Mouse (Mus musculus): ENCODE data around the gene Lgals9. TPM values are rescaled to one million over a fixed set of nuclear protein-coding genes. Genes with fewer than 3 reads are reported as not detected.

Gene Lgals9
- polyA plus RNA-seq (2015; fragmentation: Nextera tagmentation; extraction: Ambion mirVana), result 71.1 and 73.1 TPM in 2 replicates

- peak within 1 kb of the TSS; percentile 38 for H3K27ac ChIP-seq
- H3K36me3 ChIP-seq, result no peaks in the 10 kb centered on the region
- H3K9ac ChIP-seq, result no peak within 1 kb of the TSS
- peaks cover 10% of the 10 kb centered on the region; the same call in 1 of the 2 replicates for H3K4me1 ChIP-seq (replicated peaks)
- H3K9me3 ChIP-seq, result no peaks in the 10 kb centered on the region
- 37% methylated on average over 10 of the region's 10 CpGs for WGBS
- no peaks in the 10 kb centered on the region for H3K27me3 ChIP-seq (replicated peaks)
- peak; percentile 66 for ATAC-seq
- peak within 1 kb of the TSS; percentile 24 for H3K4me3 ChIP-seq (replicated peaks)
- H3K4me2 ChIP-seq (replicated peaks), result peak within 1 kb of the TSS; percentile 38
These were observed at the start of gene Lgals9 for GRCm38 (mm10) chr11:78984483-78985177. Gene Lgals9, minus strand, starts transcription at chr11:78984946.

- Histone ChIP-seq H3K9me3 (no peaks in the 10 kb centered on the region), H3K27ac (no peak overlapping the region), H3K4me2 (replicated peaks) (no peak overlapping the region), H3K4me1 (replicated peaks) (peaks cover 10% of the 10 kb centered on the region), H3K9ac (no peak overlapping the region), H3K4me3 (replicated peaks) (no peak overlapping the region), H3K36me3 (0 out of 2 replicates have a peak, but pooled peaks cover 4% of the 10 kb centered on the region), H3K27me3 (replicated peaks) (no peaks in the 10 kb centered on the region)
- WGBS, result 89% methylated on average over 11 of the region's 11 CpGs
- no peak for ATAC-seq
These were observed 48.9 kb upstream of the Lgals9 start for GRCm38 (mm10) chr11:79033636-79034035.

- H3K4me2 ChIP-seq (replicated peaks), result no peak overlapping the region
- no peaks in the 10 kb centered on the region for H3K27me3 ChIP-seq (replicated peaks)
- no peaks in the 10 kb centered on the region for H3K9me3 ChIP-seq
- no peak overlapping the region for H3K27ac ChIP-seq
- ATAC-seq, result no peak
- no peak overlapping the region for H3K9ac ChIP-seq
- H3K4me1 ChIP-seq (replicated peaks), result peaks cover 10% of the 10 kb centered on the region
- 79% methylated on average over 12 of the region's 12 CpGs for WGBS
- H3K36me3 ChIP-seq, result 0 out of 2 replicates have a peak, but pooled peaks cover 4% of the 10 kb centered on the region
- no peak overlapping the region for H3K4me3 ChIP-seq (replicated peaks)
These were observed 48.3 kb upstream of the Lgals9 start for GRCm38 (mm10) chr11:79033021-79033420.

GRCm38 (mm10) chr11:79031452-79031746 lies 46.7 kb upstream of the Lgals9 start:
- H3K9me3 ChIP-seq, result no peaks in the 10 kb centered on the region
- no peak for ATAC-seq
- H3K4me2 ChIP-seq (replicated peaks), result no peak overlapping the region
- H3K27ac ChIP-seq, result no peak overlapping the region
- H3K9ac ChIP-seq, result no peak overlapping the region
- 61% methylated on average over 5 of the region's 5 CpGs for WGBS
- peaks cover 10% of the 10 kb centered on the region for H3K4me1 ChIP-seq (replicated peaks)
- no peak overlapping the region for H3K4me3 ChIP-seq (replicated peaks)
- H3K27me3 ChIP-seq (replicated peaks), result no peaks in the 10 kb centered on the region
- H3K36me3 ChIP-seq, result peaks cover 12% of the 10 kb centered on the region

- Histone ChIP-seq H3K4me1 (replicated peaks) (peaks cover 10% of the 10 kb centered on the region), H3K4me2 (replicated peaks) (no peak overlapping the region), H3K4me3 (replicated peaks) (no peak overlapping the region), H3K27me3 (replicated peaks) (no peaks in the 10 kb centered on the region), H3K9ac (no peak overlapping the region), H3K36me3 (peaks cover 12% of the 10 kb centered on the region), H3K9me3 (no peaks in the 10 kb centered on the region), H3K27ac (0 out of 2 replicates have a peak overlapping the region, but pooled peaks have one; percentile 22)
- WGBS, result 41% methylated on average over 19 of the region's 19 CpGs
- ATAC-seq, result peak; percentile 61
These were observed 46.1 kb upstream of the Lgals9 start for GRCm38 (mm10) chr11:79030570-79031451.

GRCm38 (mm10) chr11:79023751-79024150 lies 39.0 kb upstream of the Lgals9 start:
- ATAC-seq, result no peak
- no peak overlapping the region for H3K9ac ChIP-seq
- peak overlapping the region; percentile 77 for H3K27ac ChIP-seq
- H3K4me2 ChIP-seq (replicated peaks), result peak overlapping the region; percentile 31
- H3K4me3 ChIP-seq (replicated peaks), result no peak overlapping the region
- 73% methylated on average over 6 of the region's 6 CpGs for WGBS
- peaks cover 14% of the 10 kb centered on the region; the same call in 1 of the 2 replicates for H3K4me1 ChIP-seq (replicated peaks)
- H3K36me3 ChIP-seq, result peaks cover 33% of the 10 kb centered on the region
- no peaks in the 10 kb centered on the region for H3K27me3 ChIP-seq (replicated peaks)
- no peaks in the 10 kb centered on the region for H3K9me3 ChIP-seq

- peak overlapping the region; percentile 31 for H3K4me2 ChIP-seq (replicated peaks)
- no peak overlapping the region for H3K9ac ChIP-seq
- ATAC-seq, result peak; percentile 49
- no peaks in the 10 kb centered on the region for H3K9me3 ChIP-seq
- no peak overlapping the region for H3K4me3 ChIP-seq (replicated peaks)
- peaks cover 14% of the 10 kb centered on the region; the same call in 1 of the 2 replicates for H3K4me1 ChIP-seq (replicated peaks)
- 32% methylated on average over 7 of the region's 7 CpGs for WGBS
- H3K27ac ChIP-seq, result peak overlapping the region; percentile 77
- peaks cover 37% of the 10 kb centered on the region for H3K36me3 ChIP-seq
- H3K27me3 ChIP-seq (replicated peaks), result no peaks in the 10 kb centered on the region
These were observed 38.6 kb upstream of the Lgals9 start for GRCm38 (mm10) chr11:79023342-79023741.

GRCm38 (mm10) chr11:79022836-79023235 lies 38.1 kb upstream of the Lgals9 start:
- Histone ChIP-seq H3K27me3 (replicated peaks) (no peaks in the 10 kb centered on the region), H3K9ac (no peak overlapping the region), H3K9me3 (no peaks in the 10 kb centered on the region), H3K4me2 (replicated peaks) (peak overlapping the region; percentile 31; the same call in 1 of the 2 replicates), H3K4me3 (replicated peaks) (no peak overlapping the region), H3K4me1 (replicated peaks) (peaks cover 14% of the 10 kb centered on the region; the same call in 1 of the 2 replicates), H3K27ac (peak overlapping the region; percentile 77), H3K36me3 (peaks cover 41% of the 10 kb centered on the region)
- 50% methylated on average over 4 of the region's 4 CpGs for WGBS
- no peak for ATAC-seq

GRCm38 (mm10) chr11:79020535-79021045 lies 35.8 kb upstream of the Lgals9 start:
- no peak overlapping the region for H3K4me2 ChIP-seq (replicated peaks)
- H3K9me3 ChIP-seq, result no peaks in the 10 kb centered on the region
- H3K4me1 ChIP-seq (replicated peaks), result peaks cover 21% of the 10 kb centered on the region; the same call in 1 of the 2 replicates
- WGBS, result 80% methylated on average over 21 of the region's 21 CpGs
- peaks cover 35% of the 10 kb centered on the region for H3K36me3 ChIP-seq
- H3K27ac ChIP-seq, result no peak overlapping the region
- no peaks in the 10 kb centered on the region for H3K27me3 ChIP-seq (replicated peaks)
- H3K9ac ChIP-seq, result no peak overlapping the region
- no peak overlapping the region for H3K4me3 ChIP-seq (replicated peaks)
- ATAC-seq, result no peak

GRCm38 (mm10) chr11:79019839-79020534 lies 35.2 kb upstream of the Lgals9 start:
- Histone ChIP-seq H3K4me1 (replicated peaks) (peaks cover 24% of the 10 kb centered on the region), H3K36me3 (peaks cover 36% of the 10 kb centered on the region)

GRCm38 (mm10) chr11:79018954-79019704 lies 34.4 kb upstream of the Lgals9 start:
- H3K4me1 ChIP-seq (replicated peaks), result peaks cover 33% of the 10 kb centered on the region
- peaks cover 36% of the 10 kb centered on the region for H3K36me3 ChIP-seq
- H3K27ac ChIP-seq, result no peak overlapping the region
- ATAC-seq, result peak; percentile 39; the same call in 1 of the 2 replicates
- H3K4me3 ChIP-seq (replicated peaks), result no peak overlapping the region
- 57% methylated on average over 11 of the region's 11 CpGs for WGBS
- H3K9me3 ChIP-seq, result no peaks in the 10 kb centered on the region
- no peak overlapping the region for H3K9ac ChIP-seq
- H3K27me3 ChIP-seq (replicated peaks), result no peaks in the 10 kb centered on the region
- H3K4me2 ChIP-seq (replicated peaks), result no peak overlapping the region

More at GRCm38 (mm10) chr11:79019839-79020534, 35.2 kb upstream of the Lgals9 start:
- Histone ChIP-seq H3K4me2 (replicated peaks) (no peak overlapping the region), H3K4me3 (replicated peaks) (no peak overlapping the region), H3K9ac (no peak overlapping the region), H3K27ac (no peak overlapping the region), H3K9me3 (no peaks in the 10 kb centered on the region), H3K27me3 (replicated peaks) (no peaks in the 10 kb centered on the region)
- no peak for ATAC-seq
- WGBS, result 80% methylated on average over 17 of the region's 17 CpGs

Data from intestine, embryonic 15.5 days (tissue).